ENCODE assay signal across 20 mouse cellular contexts in genomic region chr8:80817065-80817464, GRCm38 (mm10).
DNase-seq lines count a peak whose midpoint lies in the region; ATAC-seq and TF ChIP-seq lines count a peak whose summit lies in the region.
"Had no signal": no experiment of that assay in that cellular context is flagged by ENCODE, and none has a peak within 500 bp of the region (broad histone marks: within the 10 kb centered on the region; RNA-seq: fewer than 3 reads in every experiment).

No protein-coding gene starts in this region.

- no peaks in the 10 kb centered on the region for H3K36me3 ChIP-seq in kidney, adult 2 months (ENCODE audit: control insufficient read depth, insufficient read depth, low read length)
- no peaks in the 10 kb centered on the region for H3K36me3 ChIP-seq in kidney, embryonic 16.5 days (ENCODE audit: insufficient read depth, low read length)
- no peaks in the 10 kb centered on the region for H3K36me3 ChIP-seq in lung, postnatal 0 days (ENCODE audit: insufficient read depth, low read length)
- peaks cover 0 to 2% of the 10 kb centered on the region in 2 experiments; a peak in 1 of 4 replicates for H3K36me3 ChIP-seq in MEL (ENCODE audit: control insufficient read depth in 1 of 2, insufficient read depth in 2 of 2, low read length in 2 of 2)
- H3K36me3 ChIP-seq: embryonic facial prominence, embryonic 13.5 days; limb, embryonic 12.5 days; midbrain, embryonic 10.5 days had no signal

- ATAC-seq in kidney, embryonic 16.5 days (ENCODE audit: low FRiP score, low TSS enrichment), result no peak
- ATAC-seq in lung, postnatal 0 days, result no peak
- ATAC-seq: activated CD4-positive, CD25-positive, alpha-beta regulatory T cell, adult 4 months; CD4-positive, CD25-positive, alpha-beta regulatory T cell, adult 4 months; forebrain, embryonic 14.5 days had no signal

- H3K9me3 ChIP-seq in kidney, embryonic 16.5 days (ENCODE audit: low read length), result no peaks in the 10 kb centered on the region
- no peaks in the 10 kb centered on the region for H3K9me3 ChIP-seq in lung, postnatal 0 days (ENCODE audit: low read length)
- no peaks in the 10 kb centered on the region for H3K9me3 ChIP-seq in MEL (replicated peaks; ENCODE audit: insufficient read depth, low read length)
- H3K9me3 ChIP-seq: embryonic facial prominence, embryonic 13.5 days; heart, embryonic 12.5 days; limb, embryonic 12.5 days; liver, embryonic 15.5 days; midbrain, embryonic 10.5 days had no signal

- H3K4me3 ChIP-seq in kidney, adult 2 months (ENCODE audit: insufficient read depth, low read depth, low read length), result no peak overlapping the region
- no peak overlapping the region for H3K4me3 ChIP-seq in kidney, embryonic 16.5 days (ENCODE audit: low read length)
- H3K4me3 ChIP-seq in lung, postnatal 0 days (ENCODE audit: low read depth, low read length), result no peak overlapping the region
- H3K4me3 ChIP-seq in MEL (ENCODE audit: control insufficient read depth in 1 of 2, insufficient read depth in 1 of 2, low read depth in 2 of 2, low read length in 2 of 2), result no peak overlapping the region
- H3K4me3 ChIP-seq: embryonic facial prominence, embryonic 13.5 days; heart, embryonic 12.5 days; limb, embryonic 12.5 days; liver, embryonic 15.5 days; midbrain, embryonic 10.5 days had no signal

- no peak; the same call in 1 of the 2 replicates for TF ChIP-seq RAD21 in MEL (IDR thresholded peaks at IDR 0.05; ENCODE audit: low read depth, low read length)

- WGBS in kidney, adult 2 months, result 80% methylated on average over 2 of the region's 2 CpGs
- WGBS in kidney, embryonic 16.5 days, result 83% methylated on average over 2 of the region's 2 CpGs
- WGBS in lung, postnatal 0 days, result 61% methylated on average over 2 of the region's 2 CpGs

- H3K27ac ChIP-seq in kidney, adult 2 months (ENCODE audit: insufficient read depth, low read depth, low read length), result no peak overlapping the region
- H3K27ac ChIP-seq in kidney, embryonic 16.5 days (ENCODE audit: low read length), result no peak overlapping the region
- no peak overlapping the region for H3K27ac ChIP-seq in lung, postnatal 0 days (ENCODE audit: low read length)
- H3K27ac ChIP-seq in MEL (ENCODE audit: control insufficient read depth, low read depth, low read length), result no peak overlapping the region
- H3K27ac ChIP-seq: embryonic facial prominence, embryonic 13.5 days; limb, embryonic 12.5 days; liver, embryonic 15.5 days; macrophage; midbrain, embryonic 10.5 days had no signal

- no peaks in the 10 kb centered on the region for H3K79me2 ChIP-seq in MEL (ENCODE audit: control insufficient read depth, insufficient read depth, low read length, poor library complexity)

- no peak overlapping the region for H3K4me2 ChIP-seq in kidney, embryonic 16.5 days (replicated peaks; ENCODE audit: low read depth, low read length)
- no peak overlapping the region for H3K4me2 ChIP-seq in lung, postnatal 0 days (replicated peaks; ENCODE audit: low read depth, low read length)
- H3K4me2 ChIP-seq: embryonic facial prominence, embryonic 13.5 days; heart, embryonic 12.5 days; limb, embryonic 12.5 days; liver, embryonic 15.5 days had no signal

- DNase-seq in kidney, adult 2 months, result no peak
- no peak for DNase-seq in lung, postnatal 0 days (ENCODE audit: low spot score)
- DNase-seq in lung, postnatal 14 days, result no peak
- peak; percentile 9 for DNase-seq in MEL (ENCODE audit: low read depth, low spot score)
- no peak for DNase-seq in thymus, adult 18-20 months
- no peak for DNase-seq in right cerebral cortex, postnatal 25 days
- DNase-seq: adrenal gland, postnatal 10 days; cerebellum, postnatal 10 days; gastrocnemius, postnatal 25 days; thymus, postnatal 14 days had no signal

- 0 out of 2 replicates have a peak, but pooled peaks have one; percentile 30 for TF ChIP-seq CTCF in kidney, adult 2 months (conservative IDR thresholded peaks at IDR 0.05; ENCODE audit: insufficient read depth, insufficient read length, low read depth, low read length)
- peak; percentile 42; the same call in 1 of the 2 replicates for TF ChIP-seq CTCF in lung, postnatal 0 days (IDR thresholded peaks at IDR 0.05)
- TF ChIP-seq CTCF in MEL (IDR thresholded peaks at IDR 0.05 in 2 of 3, conservative IDR thresholded peaks at IDR 0.05 in 1 of 3; ENCODE audit: control insufficient read depth in 1 of 3, insufficient read depth in 1 of 3, low read depth in 2 of 3, low read length in 3 of 3, poor library complexity in 1 of 3, severe bottlenecking in 1 of 3), result peak in 2 of 3 experiments; percentile 18 to 22; a peak in 1 of 6 replicates

- TF ChIP-seq EP300 in lung, postnatal 0 days (IDR thresholded peaks at IDR 0.05), result no peak
- TF ChIP-seq EP300 in MEL (IDR thresholded peaks at IDR 0.05; ENCODE audit: low read depth in 1 of 2, low read length in 2 of 2), result no peak

- no peak overlapping the region for H3K9ac ChIP-seq in kidney, embryonic 16.5 days (replicated peaks; ENCODE audit: low read length)
- H3K9ac ChIP-seq in lung, postnatal 0 days (replicated peaks; ENCODE audit: low read depth), result no peak overlapping the region
- H3K9ac ChIP-seq in MEL (ENCODE audit: control insufficient read depth, low read depth, low read length, poor library complexity, severe bottlenecking), result no peak overlapping the region
- H3K9ac ChIP-seq: embryonic facial prominence, embryonic 13.5 days; heart, embryonic 12.5 days; limb, embryonic 12.5 days; liver, embryonic 15.5 days had no signal

- no peaks in the 10 kb centered on the region for H3K27me3 ChIP-seq in kidney, adult 2 months (replicated peaks; ENCODE audit: control insufficient read depth, insufficient read depth, low read length)
- H3K27me3 ChIP-seq in kidney, embryonic 16.5 days (ENCODE audit: insufficient read depth, low read length), result no peaks in the 10 kb centered on the region
- H3K27me3 ChIP-seq in lung, postnatal 0 days (replicated peaks; ENCODE audit: insufficient read depth, low read length), result no peaks in the 10 kb centered on the region
- H3K27me3 ChIP-seq in MEL (ENCODE audit: control insufficient read depth in 1 of 2, insufficient read depth in 2 of 2, low read length in 2 of 2), result no peaks in the 10 kb centered on the region
- H3K27me3 ChIP-seq: embryonic facial prominence, embryonic 13.5 days; heart, embryonic 12.5 days; limb, embryonic 12.5 days; liver, embryonic 15.5 days had no signal

- H3K4me1 ChIP-seq in kidney, adult 2 months (ENCODE audit: control insufficient read depth, insufficient read depth, low read length), result peaks cover 24% of the 10 kb centered on the region
- peaks cover 25% of the 10 kb centered on the region for H3K4me1 ChIP-seq in kidney, embryonic 16.5 days (ENCODE audit: insufficient read depth, low read length)
- peaks cover 19% of the 10 kb centered on the region; the same call in 1 of the 2 replicates for H3K4me1 ChIP-seq in lung, postnatal 0 days (ENCODE audit: insufficient read depth, low read depth, low read length)
- no peaks in the 10 kb centered on the region for H3K4me1 ChIP-seq in MEL (ENCODE audit: control insufficient read depth in 1 of 2, insufficient read depth in 2 of 2, low read length in 2 of 2)

- no peak for TF ChIP-seq POLR2A in kidney, adult 2 months (IDR thresholded peaks at IDR 0.05; ENCODE audit: low read depth, low read length)
- TF ChIP-seq POLR2A in MEL (IDR thresholded peaks at IDR 0.05; ENCODE audit: control insufficient read depth in 1 of 2, insufficient read depth in 1 of 2, low read depth in 1 of 2, low read length in 2 of 2, poor library complexity in 1 of 2), result no peak

TF ChIP-seq in MEL, 35 proteins besides CTCF, POLR2A, EP300 and RAD21:
- TF ChIP-seq SMC3 (IDR thresholded peaks at IDR 0.05; ENCODE audit: low read depth, low read length) (0 out of 2 replicates have a peak, but pooled peaks have one; percentile 10), MEF2A (IDR thresholded peaks at IDR 0.05; ENCODE audit: extremely low read depth, insufficient replicate concordance, low read depth, low read length, poor library complexity, severe bottlenecking) (no peak), TBP (IDR thresholded peaks at IDR 0.05; ENCODE audit: low read depth, low read length) (no peak), TCF12 (IDR thresholded peaks at IDR 0.05; ENCODE audit: low read depth, low read length) (no peak), NRF1 (IDR thresholded peaks at IDR 0.05; ENCODE audit: insufficient read depth, low read depth, low read length, poor library complexity, severe bottlenecking) (no peak)
TF ChIP-seq in MEL: peak in this region for 1.
